Mouse (Mus musculus): ENCODE measurements around the gene 1700092M07Rik.

- no peak for TF ChIP-seq EP300 (IDR thresholded peaks at IDR 0.05; ENCODE audit: low read depth)
- no peak for TF ChIP-seq CTCF (IDR thresholded peaks at IDR 0.05; ENCODE audit: low read depth)
These were observed 1.7 kb downstream of the 1700092M07Rik start for GRCm38 (mm10) chr19:8742176-8742575.

Measured in liver, embryonic 14.5 days (tissue).